Mouse (Mus musculus): ENCODE measurements around the gene Tango6. TPM values are rescaled to one million over a fixed set of nuclear protein-coding genes. Genes with fewer than 3 reads are reported as not detected.

The Tango6 gene
- polyA plus RNA-seq, 1 experiment from 2014 or later = 10.1 TPM

DNA sequence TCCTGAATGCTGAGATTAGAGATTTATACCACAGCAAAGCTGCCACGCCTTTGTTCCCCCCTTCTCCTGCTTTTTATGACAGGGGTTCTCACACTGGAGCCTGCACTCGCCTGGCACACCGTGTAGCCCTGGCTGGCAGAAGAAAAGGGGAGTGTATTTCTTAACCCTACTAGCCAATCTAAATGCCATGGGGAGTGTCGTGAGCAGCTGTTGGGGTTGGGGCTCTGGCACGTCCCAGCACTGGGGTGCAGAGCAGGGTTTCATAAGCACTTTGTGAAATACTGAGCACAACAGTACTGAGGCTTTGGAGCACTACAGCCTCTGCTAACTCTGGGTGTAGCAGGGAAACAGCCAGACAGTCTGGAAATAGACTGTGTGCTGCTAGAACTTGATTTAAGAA, 216.6 kb downstream of the Tango6 start:
- Histone ChIP-seq H3K9me3 (ENCODE audit: control insufficient read depth, low read depth, low read length) (no peaks in the 10 kb centered on the region), H3K4me3 (ENCODE audit: low read depth, low read length) (no peak overlapping the region), H3K4me1 (ENCODE audit: control insufficient read depth, insufficient read depth, low read length) (peaks cover 4% of the 10 kb centered on the region; the same call in 1 of the 2 replicates), H3K36me3 (ENCODE audit: control insufficient read depth, insufficient read depth, low read length) (peaks cover 74% of the 10 kb centered on the region), H3K27me3 (ENCODE audit: control insufficient read depth, insufficient read depth, low read length) (no peaks in the 10 kb centered on the region), H3K9ac (replicated peaks; ENCODE audit: low read depth, low read length) (no peak overlapping the region), H3K4me2 (replicated peaks; ENCODE audit: low read depth, low read length) (no peak overlapping the region), H3K27ac (ENCODE audit: low read length) (no peak overlapping the region)
- ATAC-seq (ENCODE audit: insufficient number of reproducible peaks, insufficient read depth, low FRiP score, low read depth) = no peak
- 94% methylated on average over 5 of the region's 5 CpGs for WGBS

Other genes with a start within 250 kb of the Tango6 start
- not detected in 2 replicates for gene 6030452D12Rik, start 182.5 kb upstream of the Tango6 start, polyA plus RNA-seq (2014; fragmentation: Nextera tagmentation; extraction: Ambion mirVana)
- gene Cdh3, start 172.2 kb upstream of the Tango6 start, polyA plus RNA-seq (2014; fragmentation: Nextera tagmentation; extraction: Ambion mirVana) = 18.1 and 18.4 TPM in 2 replicates
- gene Gm10073, start 109.6 kb upstream of the Tango6 start, polyA plus RNA-seq (2014; fragmentation: Nextera tagmentation; extraction: Ambion mirVana) = 10.0 and 14.0 TPM in 2 replicates
- 131 and 155 TPM in 2 replicates for gene Cdh1, start 79.7 kb upstream of the Tango6 start, polyA plus RNA-seq (2014; fragmentation: Nextera tagmentation; extraction: Ambion mirVana)
- 0.48 and 0.54 TPM in 2 replicates for gene Has3, start 187.2 kb downstream of the Tango6 start, polyA plus RNA-seq (2014; fragmentation: Nextera tagmentation; extraction: Ambion mirVana)
- 63.5 and 64.9 TPM in 2 replicates for gene Utp4, start 210.6 kb downstream of the Tango6 start, polyA plus RNA-seq (2014; fragmentation: Nextera tagmentation; extraction: Ambion mirVana)

All from stomach, embryonic 14.5 days (tissue).